Mouse (Mus musculus) myocyte (in vitro differentiated cells): ENCODE measurements around the gene Suco. TPM values are rescaled to one million over a fixed set of nuclear protein-coding genes. Genes with fewer than 3 reads are reported as not detected.

ENCODE experiments used
- H3K27me3 ChIP-seq: one replicate; pipeline ENCODE4 v1.6.1; 2011; ENCODE audit not compliant: control insufficient read depth, insufficient read depth, insufficient read length
- H3K36me3 ChIP-seq: one replicate; pipeline ENCODE4 v1.6.1; 2011; ENCODE audit not compliant: control insufficient read depth, insufficient read depth
- H3K4me2 ChIP-seq: one replicate; pipeline ENCODE4 v1.6.1; 2011; ENCODE audit warnings: low read depth, control low read depth
- H3K4me3 ChIP-seq: one replicate; pipeline ENCODE4 v1.5.1; 2011; ENCODE audit warnings: mild to moderate bottlenecking, control low read depth, moderate library complexity
- H3K79me2 ChIP-seq: one replicate; pipeline ENCODE4 v1.6.1; 2011; ENCODE audit not compliant: control insufficient read depth, insufficient read depth
- H3ac ChIP-seq: one replicate; pipeline ENCODE4 v1.6.1; 2011; ENCODE audit not compliant: control insufficient read depth, insufficient read length
- CEBPB ChIP-seq: IDR thresholded peaks from 2 replicates; pipeline ENCODE4 v1.6.1; 2011; ENCODE audit warnings: mild to moderate bottlenecking, moderate library complexity; ENCODE audit not compliant: poor library complexity, insufficient read depth, severe bottlenecking
- E2F4 ChIP-seq: IDR thresholded peaks from one replicate; pipeline ENCODE4 v1.6.1; 2011; ENCODE audit warnings: mild to moderate bottlenecking, control low read depth, moderate library complexity; ENCODE audit not compliant: insufficient read depth
- MAX ChIP-seq: IDR thresholded peaks from one replicate; pipeline ENCODE4 v1.6.1; 2011; ENCODE audit warnings: low read depth, mild to moderate bottlenecking, control low read depth
- MYOD1 ChIP-seq, 3 experiments: IDR thresholded peaks; one replicate each; pipeline ENCODE4 v1.6.1; 2011; ENCODE audit warnings: control low read depth in 2 of 3, low read depth in 2 of 3, mild to moderate bottlenecking in 2 of 3, moderate library complexity in 1 of 3; ENCODE audit not compliant: insufficient read length in 2 of 3, control insufficient read depth in 1 of 3
- MYOG ChIP-seq, 3 experiments: IDR thresholded peaks; one replicate each; pipeline ENCODE4 v1.6.1; 2011; ENCODE audit warnings: control low read depth in 2 of 3, low read depth in 2 of 3, mild to moderate bottlenecking in 2 of 3; ENCODE audit not compliant: insufficient read length in 2 of 3, control insufficient read depth in 1 of 3, insufficient read depth in 1 of 3
- POLR2A ChIP-seq: IDR thresholded peaks from one replicate; pipeline ENCODE4 v1.6.1; 2011; ENCODE audit warnings: low read depth, mild to moderate bottlenecking, control low read depth, moderate library complexity; ENCODE audit not compliant: insufficient read length
- POLR2AphosphoS2 ChIP-seq: IDR thresholded peaks from one replicate; pipeline ENCODE4 v1.6.1; 2011; ENCODE audit warnings: low read depth, control low read depth; ENCODE audit not compliant: insufficient read length
- REST ChIP-seq: IDR thresholded peaks from one replicate; pipeline ENCODE4 v1.6.1; 2011; ENCODE audit warnings: mild to moderate bottlenecking, control low read depth, moderate library complexity; ENCODE audit not compliant: insufficient read depth, insufficient read length
- SRF ChIP-seq: IDR thresholded peaks from one replicate; pipeline ENCODE4 v1.6.1; 2011; ENCODE audit warnings: low read depth; ENCODE audit not compliant: control insufficient read depth, insufficient read length
- TCF12 ChIP-seq: IDR thresholded peaks from one replicate; pipeline ENCODE4 v1.6.1; 2011; ENCODE audit warnings: mild to moderate bottlenecking, control low read depth; ENCODE audit not compliant: poor library complexity, insufficient read depth, severe bottlenecking
- TCF3 ChIP-seq: IDR thresholded peaks from one replicate; pipeline ENCODE4 v1.6.1; 2011; ENCODE audit warnings: low read depth, control low read depth; ENCODE audit not compliant: insufficient read length
- USF1 ChIP-seq: IDR thresholded peaks from one replicate; pipeline ENCODE4 v1.6.1; 2011; ENCODE audit warnings: low read depth, mild to moderate bottlenecking, control low read depth, moderate library complexity
- polyA plus RNA-seq: library from polyadenylated mRNA; unstranded; fragments of >200 nt; fragmentation: generic; extraction: Trizol; gene quantifications from one replicate; pipeline ENCODE4 v1.2.1, GENCODE M21; 2012; ENCODE audit warnings: missing spikeins

The Suco gene
- polyA plus RNA-seq, 1 experiment, result 3.9 TPM

GRCm38 (mm10) chr1:161791854-161792686 is 84.4 kb downstream of the Suco start:
- no peak for TF ChIP-seq CEBPB
- TF ChIP-seq POLR2AphosphoS2, result no peak
- TF ChIP-seq SRF, result no peak
- no peak for TF ChIP-seq TCF3
- no peak for TF ChIP-seq POLR2A
- no peak for TF ChIP-seq REST
- TF ChIP-seq MAX, result no peak
- no peak for TF ChIP-seq MYOD1 (IDR thresholded peaks at IDR 0.05; ENCODE audit: control insufficient read depth in 1 of 3, insufficient read length in 2 of 3, low read depth in 2 of 3)
- TF ChIP-seq E2F4, result no peak
- TF ChIP-seq TCF12, result no peak
- TF ChIP-seq USF1, result no peak
- no peak for TF ChIP-seq MYOG (IDR thresholded peaks at IDR 0.05; ENCODE audit: control insufficient read depth in 1 of 3, insufficient read depth in 1 of 3, insufficient read length in 2 of 3, low read depth in 2 of 3)
- no peaks in the 10 kb centered on the region for H3K79me2 ChIP-seq
- H3K4me3 ChIP-seq, result no peak overlapping the region
- no peaks in the 10 kb centered on the region for H3K27me3 ChIP-seq
- H3ac ChIP-seq, result no peak overlapping the region
- no peaks in the 10 kb centered on the region for H3K36me3 ChIP-seq
- H3K4me2 ChIP-seq, result no peak overlapping the region

- Histone ChIP-seq H3K4me3 (no peak within 1 kb of the TSS), H3K4me2 (no peak within 1 kb of the TSS), H3K79me2 (no peaks in the 10 kb centered on the region), H3ac (no peak within 1 kb of the TSS), H3K36me3 (no peaks in the 10 kb centered on the region), H3K27me3 (no peaks in the 10 kb centered on the region)
- TF ChIP-seq MAX (no peak), MYOG (IDR thresholded peaks at IDR 0.05; ENCODE audit: control insufficient read depth in 1 of 3, insufficient read depth in 1 of 3, insufficient read length in 2 of 3, low read depth in 2 of 3) (no peak), MYOD1 (IDR thresholded peaks at IDR 0.05; ENCODE audit: control insufficient read depth in 1 of 3, insufficient read length in 2 of 3, low read depth in 2 of 3) (no peak)
These were observed 88.1 kb downstream of the Suco start, which contains the start of gene Fasl for GRCm38 (mm10) chr1:161788339-161788738. TSS of gene Fasl (minus strand) at chr1:161788495.

- peaks cover 9% of the 10 kb centered on the region for H3K27me3 ChIP-seq
- no peak for TF ChIP-seq CEBPB
- no peak for TF ChIP-seq POLR2A
- TF ChIP-seq MYOD1 (IDR thresholded peaks at IDR 0.05; ENCODE audit: control insufficient read depth in 1 of 3, insufficient read length in 2 of 3, low read depth in 2 of 3), result no peak
- no peak for TF ChIP-seq REST
- TF ChIP-seq TCF12, result no peak
- no peak for TF ChIP-seq TCF3
- no peak for TF ChIP-seq SRF
- TF ChIP-seq MAX, result no peak
- TF ChIP-seq E2F4, result no peak
- no peak for TF ChIP-seq MYOG (IDR thresholded peaks at IDR 0.05; ENCODE audit: control insufficient read depth in 1 of 3, insufficient read depth in 1 of 3, insufficient read length in 2 of 3, low read depth in 2 of 3)
- H3K36me3 ChIP-seq, result no peaks in the 10 kb centered on the region
- no peak overlapping the region for H3K4me3 ChIP-seq
- H3K79me2 ChIP-seq, result no peaks in the 10 kb centered on the region
- H3K4me2 ChIP-seq, result no peak overlapping the region
- H3ac ChIP-seq, result no peak overlapping the region
These were observed 93.8 kb downstream of the Suco start for GRCm38 (mm10) chr1:161782725-161783124.

- H3K4me3 ChIP-seq, result no peak overlapping the region
- no peaks in the 10 kb centered on the region for H3K79me2 ChIP-seq
- no peaks in the 10 kb centered on the region for H3K36me3 ChIP-seq
- no peak overlapping the region for H3ac ChIP-seq
- no peak overlapping the region for H3K4me2 ChIP-seq
- H3K27me3 ChIP-seq, result peaks cover 13% of the 10 kb centered on the region
- TF ChIP-seq SRF (no peak), E2F4 (no peak), MYOG (IDR thresholded peaks at IDR 0.05; ENCODE audit: control insufficient read depth in 1 of 3, insufficient read depth in 1 of 3, insufficient read length in 2 of 3, low read depth in 2 of 3) (no peak), USF1 (no peak), CEBPB (no peak), POLR2A (no peak), REST (no peak), MAX (no peak), TCF12 (no peak), MYOD1 (IDR thresholded peaks at IDR 0.05; ENCODE audit: control insufficient read depth in 1 of 3, insufficient read length in 2 of 3, low read depth in 2 of 3) (no peak), POLR2AphosphoS2 (no peak), TCF3 (no peak)
These were observed 94.9 kb downstream of the Suco start for GRCm38 (mm10) chr1:161781594-161781993.

- TF ChIP-seq MYOG (IDR thresholded peaks at IDR 0.05; ENCODE audit: control insufficient read depth in 1 of 3, insufficient read depth in 1 of 3, insufficient read length in 2 of 3, low read depth in 2 of 3) (no peak), TCF12 (no peak), CEBPB (no peak), USF1 (no peak), POLR2AphosphoS2 (no peak), MYOD1 (IDR thresholded peaks at IDR 0.05; ENCODE audit: control insufficient read depth in 1 of 3, insufficient read length in 2 of 3, low read depth in 2 of 3) (no peak), REST (no peak), POLR2A (no peak), TCF3 (no peak), SRF (no peak)
- Histone ChIP-seq H3K27me3 (peaks cover 17% of the 10 kb centered on the region), H3K36me3 (no peaks in the 10 kb centered on the region), H3K4me2 (no peak overlapping the region), H3K4me3 (no peak overlapping the region), H3ac (no peak overlapping the region), H3K79me2 (no peaks in the 10 kb centered on the region)
These were observed 97.4 kb downstream of the Suco start for GRCm38 (mm10) chr1:161779057-161779456.
